Mouse (Mus musculus): Measurements from ENCODE around the gene Hoxc6. TPM values are rescaled to one million over a fixed set of nuclear protein-coding genes. Genes with fewer than 3 reads are reported as not detected.

Hoxc6 gene
- total RNA-seq, 2 experiments from 2014 or later = not detected

DNA sequence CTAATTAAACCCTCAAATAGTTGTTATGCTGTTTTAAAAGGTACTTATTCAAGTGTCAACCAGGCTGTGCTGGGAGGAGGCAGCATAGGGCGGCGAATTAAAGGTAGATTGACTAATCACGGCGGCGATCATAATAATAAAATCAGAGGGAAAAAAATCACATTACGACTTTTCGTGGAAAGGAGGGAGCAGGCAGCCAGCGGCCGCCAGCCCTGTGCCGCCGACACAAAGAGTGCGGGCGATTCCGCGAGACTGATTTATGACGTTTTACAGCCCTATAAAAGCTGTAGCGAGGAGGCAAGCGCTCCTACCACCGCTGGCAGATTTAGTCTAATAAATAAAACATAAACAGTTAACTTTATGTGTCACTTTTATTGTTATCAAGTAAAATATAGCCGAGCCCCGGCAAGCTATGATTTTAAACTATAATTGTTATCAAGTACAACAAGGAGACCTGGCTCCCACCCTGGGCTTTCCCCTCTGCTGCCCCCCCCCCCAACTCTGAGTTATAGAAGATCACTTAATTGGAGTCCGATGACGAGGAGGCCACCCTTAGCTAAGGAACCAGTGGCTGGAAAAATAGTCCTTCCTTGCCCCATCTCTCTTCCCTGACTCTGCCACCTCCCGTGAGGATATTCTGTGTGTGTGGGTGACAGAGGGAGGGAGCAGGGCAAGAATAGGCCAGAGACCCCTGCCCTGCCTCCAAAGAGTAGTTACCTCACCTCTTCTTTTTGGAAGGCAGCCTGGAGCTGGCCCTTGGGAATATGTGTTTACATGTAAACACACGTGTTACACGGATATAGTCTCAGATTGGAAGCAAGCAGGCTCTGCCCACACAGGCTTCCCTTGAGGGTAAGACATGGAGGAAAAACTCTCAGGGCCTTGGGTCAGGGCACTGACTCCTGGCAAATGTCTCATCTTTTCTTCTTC is 34.9 kb downstream of the Hoxc6 start:
- no peak for DNase-seq (ENCODE audit: low spot score in 2 of 2)
- intact Hi-C loops (cut with DNase I) = no loop called here

GRCm38 (mm10) chr15:103034043-103034806 is 36.2 kb downstream of the Hoxc6 start:
- no peak for DNase-seq (ENCODE audit: low spot score in 2 of 2)
- intact Hi-C loops (cut with DNase I) = no loop called here

DNA sequence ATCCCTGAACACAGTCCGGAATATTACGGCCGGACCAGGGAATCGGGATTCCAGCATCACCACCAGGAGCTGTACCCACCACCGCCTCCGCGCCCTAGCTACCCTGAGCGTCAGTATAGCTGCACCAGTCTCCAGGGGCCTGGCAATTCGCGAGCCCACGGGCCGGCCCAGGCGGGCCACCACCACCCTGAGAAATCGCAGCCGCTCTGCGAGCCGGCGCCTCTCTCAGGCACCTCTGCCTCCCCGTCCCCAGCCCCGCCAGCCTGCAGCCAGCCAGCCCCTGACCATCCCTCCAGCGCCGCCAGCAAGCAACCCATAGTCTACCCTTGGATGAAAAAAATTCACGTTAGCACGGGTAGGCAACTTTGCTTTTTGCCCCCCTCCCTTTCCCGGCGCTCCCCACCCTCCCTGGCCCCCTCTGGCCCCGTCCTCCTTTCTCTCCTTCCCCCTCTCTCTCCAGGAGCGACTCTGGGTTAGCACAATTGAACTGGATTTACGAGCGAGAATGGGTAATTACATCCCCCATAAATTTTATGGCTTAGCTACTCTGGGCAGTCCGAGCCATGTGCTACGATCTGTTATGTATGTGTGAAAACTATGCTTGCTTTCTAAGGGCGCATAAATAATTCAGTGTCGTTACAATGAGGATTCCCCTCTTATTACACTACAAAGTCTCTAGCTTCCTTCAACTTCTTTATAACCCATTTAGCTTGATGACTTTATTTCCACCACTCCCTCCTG is 36.9 kb downstream of the Hoxc6 start:
- DNase-seq (ENCODE audit: low spot score in 2 of 2) = no peak
- intact Hi-C loops (cut with DNase I) = no loop called here

DNA sequence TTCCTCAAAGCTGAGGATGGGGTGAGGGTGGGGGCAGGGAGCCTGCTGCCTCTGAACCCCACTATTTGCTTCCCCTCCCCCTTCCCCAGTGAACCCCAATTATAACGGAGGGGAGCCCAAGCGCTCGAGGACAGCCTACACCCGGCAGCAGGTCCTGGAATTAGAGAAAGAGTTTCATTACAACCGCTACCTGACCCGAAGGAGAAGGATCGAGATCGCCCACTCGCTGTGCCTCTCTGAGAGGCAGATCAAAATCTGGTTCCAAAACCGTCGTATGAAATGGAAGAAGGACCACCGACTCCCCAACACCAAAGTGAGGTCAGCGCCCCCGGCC is 37.5 kb downstream of the Hoxc6 start:
- intact Hi-C loops (cut with DNase I) = no loop called here
- DNase-seq (ENCODE audit: low spot score in 2 of 2) = no peak

GRCm38 (mm10) chr15:103037579-103037978 is 39.5 kb downstream of the Hoxc6 start:
- intact Hi-C loops (cut with DNase I) = no loop called here
- DNase-seq (ENCODE audit: low spot score in 2 of 2) = no peak

DNA sequence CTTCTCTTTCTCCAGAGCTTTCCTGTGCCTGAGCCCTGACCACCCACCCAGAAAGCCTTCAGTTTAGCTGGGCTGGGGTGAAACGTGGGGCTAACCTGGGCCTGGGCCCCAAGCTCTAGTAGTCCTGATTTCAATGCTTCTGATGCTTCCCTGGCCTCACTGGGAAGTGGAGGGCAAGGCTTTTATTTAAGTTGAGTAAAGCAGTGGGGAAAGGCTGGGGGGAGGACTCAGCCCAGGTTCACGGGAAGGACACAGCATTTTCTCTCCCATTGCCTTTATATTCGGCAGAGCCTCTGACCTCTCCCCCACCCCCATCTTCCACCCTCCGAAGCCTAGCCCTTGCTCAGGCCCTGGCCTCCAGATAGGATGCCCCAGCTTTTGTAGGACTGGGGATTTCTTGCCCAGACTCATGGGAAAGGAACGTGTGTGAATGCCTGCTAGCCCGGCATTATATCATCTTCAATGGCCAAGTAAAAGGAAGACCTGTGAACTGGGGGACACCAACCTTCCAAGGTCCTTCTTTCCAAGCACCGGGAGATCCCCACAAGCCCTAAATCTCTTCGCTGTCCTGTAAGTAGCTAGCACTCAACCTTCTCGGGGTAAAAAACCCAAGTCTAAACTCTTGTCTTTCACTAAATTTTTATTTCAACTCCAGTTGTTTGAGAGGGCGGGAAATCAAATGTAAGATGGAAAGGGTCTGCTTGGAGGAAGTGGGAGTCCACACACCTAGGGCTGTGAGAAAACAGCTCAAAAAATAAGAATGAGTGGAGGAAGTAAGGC is 40.8 kb downstream of the Hoxc6 start:
- no peak for DNase-seq (ENCODE audit: low spot score in 2 of 2)
- intact Hi-C loops (cut with DNase I) = no loop called here

DNA sequence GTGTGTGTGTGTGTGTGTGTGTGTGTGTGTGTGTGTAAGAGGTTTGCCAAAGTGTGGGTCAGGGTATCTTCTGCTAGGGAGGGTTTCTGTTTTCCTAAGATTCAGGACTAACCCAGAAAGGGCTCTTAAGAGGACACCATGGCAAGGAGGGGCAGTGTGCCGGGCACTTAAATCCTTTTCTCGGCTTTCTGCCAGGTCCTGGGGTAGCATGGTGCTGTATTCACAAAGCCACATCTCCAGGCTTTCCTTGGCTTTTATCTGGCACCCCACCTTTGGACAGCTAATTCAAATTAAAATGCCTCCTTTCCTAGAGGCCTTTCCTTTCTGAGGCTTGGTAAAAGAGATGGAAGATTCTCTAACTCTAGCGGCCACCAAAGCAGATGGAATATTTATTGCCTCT is 41.6 kb downstream of the Hoxc6 start:
- intact Hi-C loops (cut with DNase I) = no loop called here
- DNase-seq (ENCODE audit: low spot score in 2 of 2) = no peak

DNA sequence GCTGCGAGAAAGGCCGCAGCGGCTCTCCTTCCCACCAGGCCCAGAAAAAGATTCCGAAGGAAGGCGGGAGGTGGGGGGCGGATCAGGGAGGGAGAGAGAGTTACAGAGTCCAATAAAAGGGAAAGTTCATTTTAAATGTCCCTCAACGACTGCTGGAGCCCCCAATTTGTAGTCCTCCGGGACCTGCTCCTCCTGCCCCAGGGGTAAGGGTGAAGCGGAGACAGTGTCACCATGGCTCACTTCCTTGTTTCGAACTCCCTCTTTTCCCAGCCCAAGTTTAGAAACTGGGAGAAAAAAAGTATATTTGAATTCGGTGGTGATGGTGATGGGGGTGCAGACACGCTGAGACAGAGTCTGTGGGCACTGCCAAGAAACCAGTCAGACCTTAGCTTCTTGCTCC is 42.5 kb downstream of the Hoxc6 start:
- no peak for DNase-seq (ENCODE audit: low spot score in 2 of 2)
- intact Hi-C loops (cut with DNase I) = no loop called here

DNA sequence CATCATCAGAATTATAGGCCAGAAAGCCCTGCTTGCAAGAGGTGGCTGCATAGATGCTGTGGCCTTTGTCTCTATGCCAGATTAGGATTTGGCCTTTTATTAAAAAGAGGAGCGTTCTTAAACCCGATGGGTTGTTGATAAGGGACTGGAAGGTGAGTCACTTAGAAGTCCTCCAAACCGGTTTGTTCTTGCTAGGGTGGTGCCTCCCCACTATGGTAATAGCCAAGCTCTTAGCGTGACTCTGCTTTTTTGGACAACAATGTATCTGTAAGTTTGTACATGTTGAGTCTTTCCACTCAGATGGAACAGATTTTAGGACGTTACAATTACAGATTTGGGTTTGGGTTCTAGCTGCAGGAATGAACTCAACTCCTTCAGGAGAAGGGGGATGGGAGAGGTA is 43.6 kb downstream of the Hoxc6 start:
- DNase-seq (ENCODE audit: low spot score in 2 of 2) = no peak
- intact Hi-C loops (cut with DNase I) = no loop called here

GRCm38 (mm10) chr15:103042209-103042608 is 44.2 kb downstream of the Hoxc6 start:
- DNase-seq (ENCODE audit: low spot score in 2 of 2) = no peak
- intact Hi-C loops (cut with DNase I) = no loop called here

GRCm38 (mm10) chr15:103051670-103052069 is 53.6 kb downstream of the Hoxc6 start:
- intact Hi-C loops (cut with DNase I) = no loop called here
- no peak for DNase-seq (ENCODE audit: low spot score in 2 of 2)

DNA sequence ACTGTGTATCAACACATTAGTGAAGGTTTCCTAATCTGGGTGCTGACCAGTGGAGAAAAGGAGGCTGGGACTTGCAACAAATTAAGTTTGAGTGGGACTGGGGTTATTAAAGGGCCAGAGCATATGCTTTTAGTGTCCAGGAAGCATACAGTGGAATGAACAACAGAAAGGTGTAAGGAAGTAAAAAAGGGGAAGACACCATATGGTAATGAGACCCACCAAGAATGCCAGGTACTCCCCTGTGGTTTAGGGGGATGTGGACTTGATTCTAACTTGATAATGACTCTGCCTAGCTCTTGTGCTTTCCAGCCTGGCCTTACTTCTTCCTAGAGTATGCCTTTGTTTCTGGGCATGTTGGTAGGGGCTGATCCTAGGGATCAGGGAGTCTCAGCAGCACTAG is 55.2 kb downstream of the Hoxc6 start:
- no peak for DNase-seq (ENCODE audit: low spot score in 2 of 2)
- intact Hi-C loops (cut with DNase I) = no loop called here

- DNase-seq (ENCODE audit: low spot score in 2 of 2) = no peak
- intact Hi-C loops (cut with DNase I) = no loop called here
These were observed 58.3 kb downstream of the Hoxc6 start for GRCm38 (mm10) chr15:103056396-103056795.

DNA sequence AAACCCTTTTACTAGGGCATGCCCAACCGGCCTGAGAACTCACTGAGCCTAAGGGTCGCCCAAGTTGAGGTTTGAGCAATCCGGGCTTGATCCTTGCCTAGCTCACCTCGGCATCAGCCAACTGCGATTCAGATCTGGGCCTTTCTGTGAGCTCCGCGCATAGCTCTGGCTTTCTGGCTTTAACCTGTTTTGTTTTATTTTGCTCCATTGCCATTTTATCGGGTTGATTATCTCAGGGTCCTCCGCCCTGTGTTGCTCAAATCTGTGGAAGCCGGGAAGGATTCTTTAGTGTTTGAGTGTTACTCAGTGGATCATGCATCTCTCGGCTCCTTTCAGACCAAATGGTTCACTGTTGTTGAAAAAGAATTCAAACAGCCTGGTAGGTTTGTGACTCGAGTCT is 60.7 kb downstream of the Hoxc6 start:
- intact Hi-C loops (cut with DNase I) = no loop called here
- no peak for DNase-seq (ENCODE audit: low spot score in 2 of 2)

- intact Hi-C loops (cut with DNase I) = no loop called here
- no peak for DNase-seq (ENCODE audit: low spot score in 2 of 2)
These were observed 61.4 kb downstream of the Hoxc6 start for GRCm38 (mm10) chr15:103059393-103059992.

DNA sequence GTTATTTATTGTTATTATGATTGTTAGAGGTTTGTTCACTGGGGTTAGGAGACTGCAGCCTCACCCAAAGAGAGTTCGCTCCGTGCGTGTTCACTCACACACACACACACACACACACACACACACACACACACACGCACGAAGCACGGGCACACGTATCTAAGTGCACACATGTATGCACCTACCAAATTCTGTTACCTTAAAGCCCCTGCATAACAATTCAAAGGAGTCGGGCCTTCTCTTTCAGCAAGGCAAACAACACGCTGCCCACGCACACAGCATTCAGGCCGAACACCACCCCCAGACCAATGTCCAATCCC is 61.9 kb downstream of the Hoxc6 start:
- no peak for DNase-seq (ENCODE audit: low spot score in 2 of 2)
- intact Hi-C loops (cut with DNase I) = no loop called here

DNA sequence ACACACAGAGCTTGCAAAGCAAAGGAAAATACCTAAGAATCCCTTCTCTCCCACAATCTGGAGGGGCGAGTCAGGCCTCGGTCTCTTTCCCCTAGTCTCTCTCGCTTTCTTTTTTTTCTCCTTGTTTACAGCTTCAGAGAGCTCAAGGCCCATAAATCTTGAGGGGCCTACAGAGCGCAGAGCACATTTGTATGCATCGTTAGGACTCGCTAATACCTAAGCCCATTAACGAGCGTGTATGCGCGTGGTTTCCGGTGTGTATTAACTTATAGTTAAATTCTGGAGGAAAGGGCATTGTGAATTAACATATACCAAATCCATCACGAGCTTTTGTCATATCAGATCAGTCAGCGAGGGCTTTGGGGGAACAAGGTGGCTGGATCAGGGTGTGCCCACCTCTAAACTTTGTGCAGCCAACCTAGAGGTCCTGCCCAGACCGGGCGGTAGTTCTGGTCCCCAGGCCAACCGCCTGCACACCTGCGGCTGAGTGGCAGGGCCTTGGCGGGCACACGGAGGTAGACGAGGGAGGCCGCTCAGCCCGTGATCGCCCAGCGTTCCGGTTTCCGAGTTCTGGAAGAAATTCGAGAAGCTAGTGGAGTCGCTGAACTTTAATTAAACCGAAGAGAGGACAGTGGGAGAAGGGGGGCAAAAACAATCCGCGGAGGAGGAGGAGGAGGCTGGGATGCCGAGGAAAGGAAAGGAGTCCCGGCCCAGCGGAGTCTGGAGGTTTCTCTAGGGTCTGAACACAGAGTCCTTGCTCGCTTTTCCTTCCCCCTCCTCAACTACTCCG is 62.5 kb downstream of the Hoxc6 start:
- intact Hi-C loops (cut with DNase I) = no loop called here
- DNase-seq (ENCODE audit: low spot score in 2 of 2) = no peak

DNA sequence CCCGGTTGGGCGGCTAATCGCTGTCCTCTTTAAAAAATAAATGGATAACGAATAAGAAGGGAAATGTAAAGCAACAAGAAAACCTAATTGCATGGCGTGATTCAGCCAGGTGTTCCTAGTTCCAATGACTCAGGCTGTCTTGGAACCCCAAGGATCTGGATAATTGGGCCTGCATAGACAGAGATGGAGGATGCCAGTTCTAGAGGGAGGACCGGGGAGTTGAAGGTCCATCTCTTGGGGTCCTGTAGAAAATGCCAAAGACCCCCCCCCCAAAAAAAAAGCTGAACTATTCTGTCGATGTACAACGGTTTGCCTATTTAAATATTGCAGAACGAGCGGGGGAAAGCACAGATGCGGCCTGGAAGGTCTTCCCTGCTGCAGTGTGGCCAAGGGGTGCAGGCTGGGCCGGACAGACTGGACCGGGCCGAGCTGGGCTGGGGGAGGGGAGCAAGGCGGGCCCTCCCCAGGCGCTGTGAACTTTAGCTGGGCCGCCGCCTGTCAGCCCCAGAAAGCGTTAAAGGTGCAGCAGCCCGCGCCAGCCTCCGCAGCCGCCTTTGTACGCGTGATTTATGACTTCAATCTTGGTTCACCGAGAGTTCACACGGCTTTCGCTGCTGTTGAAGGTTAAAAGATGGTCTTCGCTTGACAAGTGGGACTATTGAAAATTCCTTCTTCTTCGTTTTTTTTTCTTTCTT is 63.2 kb downstream of the Hoxc6 start:
- intact Hi-C loops (cut with DNase I) = no loop called here
- DNase-seq (ENCODE audit: low spot score in 2 of 2) = no peak

Data from left cerebral cortex, postnatal 36 days (tissue).